Mouse (Mus musculus) left cerebral cortex, adult 11 months (tissue): Measurements from ENCODE around the gene Olfr469.
"Not testable (repeated sequence)": the region's sequence is repeated elsewhere in the genome, so short reads cannot be mapped to it uniquely, and the experiment has no call there.

ENCODE experiments used
- DNase-seq: peaks from one replicate; pipeline ENCODE4 v3.0.0; 2022; ENCODE audit warnings: low spot score

The Olfr469 gene

GRCm38 (mm10) chr7:107825441-107825840 is at the start of gene Olfr469:
Gene Olfr469, minus strand, starts transcription at chr7:107825541.
- not testable (repeated sequence) for DNase-seq

DNA sequence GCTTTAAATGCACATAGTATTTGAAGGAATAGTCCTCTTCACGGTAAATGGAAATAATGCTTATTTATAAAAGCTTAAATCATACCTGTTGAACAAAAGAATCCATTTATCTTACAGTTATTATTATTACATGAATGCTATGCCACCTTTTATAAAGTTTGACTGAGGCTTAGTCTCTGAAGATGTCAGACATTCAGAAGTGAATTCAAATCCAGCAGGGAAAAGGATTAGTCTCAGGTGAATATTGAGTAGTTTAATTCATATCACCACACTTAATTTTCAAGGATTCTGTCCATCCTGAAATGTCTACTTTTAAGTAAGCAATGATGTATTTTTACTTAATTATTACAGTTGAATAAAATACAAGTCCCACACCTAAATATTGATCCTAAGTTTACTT is 22.0 kb upstream of the Olfr469 start, which contains the start of gene Olfr470:
Gene Olfr470 (minus strand): TSS at position 101 of the 400 bp plus-strand sequence.
- DNase-seq = not testable (repeated sequence)

DNA sequence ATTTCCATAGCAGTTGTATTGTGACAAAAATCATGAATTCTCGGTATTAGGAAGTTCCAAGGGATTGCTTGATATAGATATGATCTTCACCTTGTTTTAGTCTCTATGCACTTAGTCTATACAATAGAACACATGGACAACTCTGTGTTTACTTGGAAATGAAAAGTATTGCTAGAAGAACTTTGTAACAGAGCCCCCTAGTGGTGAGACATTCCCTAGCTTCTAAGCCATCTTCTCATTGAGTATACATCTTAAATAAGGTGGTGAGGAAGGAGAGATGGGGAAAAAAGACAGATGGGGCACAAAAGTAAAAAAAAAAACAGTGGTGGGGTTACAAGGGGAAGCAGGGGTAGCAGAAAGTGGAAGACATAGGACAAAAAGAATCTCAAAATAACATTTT is 16.4 kb upstream of the Olfr469 start:
- DNase-seq = no peak

GRCm38 (mm10) chr7:107823867-107824266 is 1.5 kb downstream of the Olfr469 start:
- DNase-seq = not testable (repeated sequence)

- no peak for DNase-seq
Measured at GRCm38 (mm10) chr7:107819442-107819841, 5.9 kb downstream of the Olfr469 start.

DNA sequence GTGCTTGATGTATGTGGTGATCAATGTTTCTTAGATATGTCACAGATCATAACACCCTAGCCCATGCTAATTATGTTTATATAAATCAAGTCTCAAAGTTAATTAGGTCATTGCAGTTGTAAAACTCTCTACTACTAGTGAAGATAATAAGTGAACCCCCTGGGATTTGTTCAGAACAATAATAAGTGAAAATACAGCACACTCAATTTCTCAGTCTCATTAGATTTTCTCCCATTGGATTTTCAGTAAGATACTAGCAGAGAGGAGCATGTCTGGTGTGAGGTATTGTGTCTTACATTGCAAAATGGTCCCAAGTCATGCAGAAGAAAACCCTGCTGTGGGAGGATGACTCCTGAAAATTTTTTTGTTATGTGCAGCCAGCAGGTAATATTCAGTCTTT is 13.4 kb downstream of the Olfr469 start, which contains the start of gene Olfr467:
Gene Olfr467 (plus strand): TSS at position 301 of the 400 bp plus-strand sequence.
- DNase-seq = no peak

DNA sequence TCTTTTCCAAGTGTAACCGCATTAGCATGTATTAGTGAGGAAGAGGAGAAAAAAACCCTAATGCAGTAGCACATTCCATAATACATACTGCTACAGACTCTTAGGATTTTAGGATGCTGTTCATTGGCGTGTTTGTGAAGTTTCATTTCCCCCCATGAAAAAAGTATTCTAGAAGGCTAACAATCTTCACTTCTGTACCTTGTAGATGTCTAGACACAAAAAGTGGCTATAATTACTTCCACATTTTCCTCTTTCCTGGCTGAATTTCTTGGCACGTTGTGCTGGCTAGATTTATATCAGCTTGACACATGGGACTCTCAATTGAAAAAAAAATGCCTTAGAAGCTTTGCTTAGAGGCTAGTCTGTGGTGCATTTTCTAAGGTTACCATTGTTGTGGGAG is 23.2 kb downstream of the Olfr469 start:
- DNase-seq = no peak

DNA sequence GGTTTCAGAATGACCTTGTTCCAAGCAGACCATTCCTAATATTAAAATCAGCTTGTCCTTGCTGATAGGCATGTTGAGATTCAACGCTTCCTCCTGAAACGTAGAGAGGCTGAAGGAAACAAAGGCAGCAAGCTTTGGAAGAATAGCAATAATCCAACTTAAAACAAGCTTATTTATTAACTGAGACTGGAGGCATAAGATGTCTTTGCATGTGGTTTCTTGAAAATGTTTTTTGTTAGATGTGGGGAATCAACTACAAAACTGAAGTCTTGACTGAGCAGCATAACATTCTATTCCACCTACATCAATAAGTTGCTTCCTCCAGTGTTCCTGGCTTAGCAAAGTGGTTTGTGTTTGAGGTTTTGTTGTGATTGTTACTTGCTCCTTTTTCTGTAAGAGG is 24.2 kb downstream of the Olfr469 start, which contains the start of gene Ovch2:
Gene Ovch2 (minus strand): TSS at position 101 of the 400 bp plus-strand sequence.
- DNase-seq = no peak

DNA sequence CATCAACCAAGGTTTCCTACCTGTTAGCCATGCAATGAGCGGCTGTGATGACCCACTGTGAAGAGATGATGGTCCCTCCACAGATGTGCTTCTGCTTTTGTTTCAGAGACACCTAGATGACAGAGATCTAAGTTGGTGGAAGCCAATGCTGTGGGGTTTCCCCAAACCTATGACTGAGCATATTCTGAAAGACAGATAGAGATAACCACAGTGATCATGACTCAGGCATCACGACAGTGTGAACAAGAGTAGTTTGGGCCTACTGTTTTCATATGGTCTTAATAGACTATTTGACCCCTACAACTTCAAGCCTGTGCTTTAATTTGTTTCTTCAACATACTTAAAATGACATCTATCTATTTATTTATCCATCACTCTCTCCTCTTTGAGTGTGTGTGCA is 28.8 kb downstream of the Olfr469 start:
- DNase-seq = no peak

GRCm38 (mm10) chr7:107787977-107788620 is 37.2 kb downstream of the Olfr469 start:
- DNase-seq = no peak

GRCm38 (mm10) chr7:107779611-107780010 is 45.7 kb downstream of the Olfr469 start:
- no peak for DNase-seq

GRCm38 (mm10) chr7:107778216-107778615 is 47.1 kb downstream of the Olfr469 start:
- no peak for DNase-seq

GRCm38 (mm10) chr7:107770812-107771211 is 54.5 kb downstream of the Olfr469 start:
- no peak for DNase-seq
